Mouse (Mus musculus) heart, embryonic 11.5 days (tissue): ENCODE data around the gene Zbtb5. TPM values are rescaled to one million over a fixed set of nuclear protein-coding genes. Genes with fewer than 3 reads are reported as not detected.

ENCODE experiments used
- ATAC-seq: fragments of 200-750 bp; cut with Nextera tagmentation; replicated peaks from 2 replicates; pipeline ENCODE4 v1.8.0; 2017; ENCODE audit warnings: moderate library complexity; ENCODE audit not compliant: insufficient number of reproducible peaks, low FRiP score, low TSS enrichment
- H3K27ac ChIP-seq: fragments of 300-500 bp; sonication (generic); 2 replicates; pipeline ENCODE4 v1.5.1; 2014; ENCODE audit warnings: mild to moderate bottlenecking, low read depth, low read length
- H3K27me3 ChIP-seq: fragments of 300-500 bp; sonication (generic); 2 replicates; pipeline ENCODE4 v1.6.1; 2014; ENCODE audit warnings: mild to moderate bottlenecking, low read length, mixed read lengths; ENCODE audit not compliant: control insufficient read depth, insufficient read depth
- H3K36me3 ChIP-seq: fragments of 300-500 bp; sonication (generic); 2 replicates; pipeline ENCODE4 v1.6.1; 2014; ENCODE audit warnings: mild to moderate bottlenecking, low read length, moderate library complexity, mixed read lengths; ENCODE audit not compliant: control insufficient read depth, insufficient read depth
- H3K4me1 ChIP-seq: fragments of 300-500 bp; sonication (generic); 2 replicates; pipeline ENCODE4 v1.6.1; 2014; ENCODE audit warnings: low read length; ENCODE audit not compliant: control insufficient read depth, insufficient read depth
- H3K4me2 ChIP-seq: fragments of 300-500 bp; sonication (generic); 2 replicates; pipeline ENCODE4 v1.6.1; 2014; ENCODE audit warnings: mild to moderate bottlenecking, moderate library complexity
- H3K4me3 ChIP-seq: fragments of 300-500 bp; sonication (generic); 2 replicates; pipeline ENCODE4 v1.5.1; 2014; ENCODE audit warnings: low read depth, low read length
- H3K9ac ChIP-seq: fragments of 300-500 bp; sonication (generic); 2 replicates; pipeline ENCODE4 v1.6.1; 2014; ENCODE audit warnings: mild to moderate bottlenecking, low read depth, low read length, moderate library complexity
- H3K9me3 ChIP-seq: fragments of 300-500 bp; sonication (generic); replicated peaks from 2 replicates; pipeline ENCODE4 v1.6.1; 2016; ENCODE audit warnings: low read length; ENCODE audit not compliant: control insufficient read depth
- WGBS: fragments of 180-500 bp; shearing (Covaris S2); extraction: QIAGEN DNeasy Blood & Tissue Kit; methylation state at CpG from one replicate; pipeline ENCODE4 v1.1.7; 2014; ENCODE audit not compliant: insufficient replicate concordance; 5-methylcytosine and 5-hydroxymethylcytosine counted together
- polyA plus RNA-seq: library from polyadenylated mRNA; unstranded; fragments of >200 nt; fragmentation: Nextera tagmentation; extraction: Ambion mirVana; gene quantifications from 2 replicates; pipeline ENCODE4 v1.2.1, GENCODE M21; 2014

Gene Zbtb5
- polyA plus RNA-seq, 1 experiment from 2014 or later: 16.3 TPM

DNA sequence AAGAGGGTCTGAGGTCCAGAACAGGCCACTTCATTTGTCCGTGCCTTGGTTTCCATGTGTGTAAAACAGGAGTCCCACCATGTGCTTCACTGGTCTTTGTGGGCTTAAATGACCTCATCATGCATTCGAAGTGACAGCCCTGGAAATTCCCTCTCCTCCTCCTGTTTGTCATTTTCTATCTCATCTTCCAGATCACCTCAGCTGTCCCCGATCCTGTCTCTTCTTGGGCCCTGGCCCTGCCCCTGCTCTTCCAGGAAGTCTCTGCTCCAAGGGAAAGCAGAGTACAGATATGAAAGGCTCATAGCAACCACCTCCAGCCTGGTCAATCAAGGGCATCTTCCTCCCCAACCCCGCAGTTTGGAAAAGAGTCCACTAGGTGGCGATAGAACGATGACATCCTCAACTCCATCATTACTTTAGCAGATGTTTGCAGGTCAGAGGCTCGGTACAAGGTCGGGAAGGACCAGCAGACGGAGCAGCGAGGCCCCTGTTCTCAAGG lies 41.6 kb downstream of the Zbtb5 start:
- 19% methylated on average over 10 of the region's 10 CpGs for WGBS
- ATAC-seq: no peak
- Histone ChIP-seq H3K27me3 (no peaks in the 10 kb centered on the region), H3K9ac (no peak overlapping the region), H3K9me3 (no peaks in the 10 kb centered on the region), H3K4me1 (peaks cover 2% of the 10 kb centered on the region; the same call in 1 of the 2 replicates), H3K27ac (no peak overlapping the region), H3K4me2 (no peak overlapping the region), H3K4me3 (no peak overlapping the region), H3K36me3 (no peaks in the 10 kb centered on the region)

DNA sequence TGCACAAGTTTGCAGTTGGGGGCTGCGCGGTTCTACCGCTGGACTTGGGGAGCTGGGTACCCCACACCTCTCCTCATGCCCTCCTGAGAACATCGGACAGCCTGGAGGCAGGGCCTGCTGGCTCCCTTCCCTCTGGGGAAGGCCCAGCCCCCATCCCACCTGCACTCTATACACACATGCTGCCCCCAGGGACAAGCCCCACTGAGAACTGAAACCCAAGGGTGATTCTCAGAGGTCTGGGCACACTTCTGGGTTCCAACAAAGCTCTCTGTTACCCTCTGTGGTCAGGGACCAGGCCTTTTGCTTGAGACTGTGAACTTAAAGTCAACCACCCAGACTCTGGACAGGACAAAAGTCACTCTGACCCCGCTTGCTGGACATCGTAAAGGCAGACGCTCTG lies 42.2 kb downstream of the Zbtb5 start:
- Histone ChIP-seq H3K9ac (no peak overlapping the region), H3K27ac (no peak overlapping the region), H3K27me3 (no peaks in the 10 kb centered on the region), H3K9me3 (no peaks in the 10 kb centered on the region), H3K36me3 (no peaks in the 10 kb centered on the region), H3K4me2 (no peak overlapping the region), H3K4me3 (no peak overlapping the region), H3K4me1 (peaks cover 2% of the 10 kb centered on the region; the same call in 1 of the 2 replicates)
- WGBS: 87% methylated on average over 7 of the region's 7 CpGs
- ATAC-seq: no peak

DNA sequence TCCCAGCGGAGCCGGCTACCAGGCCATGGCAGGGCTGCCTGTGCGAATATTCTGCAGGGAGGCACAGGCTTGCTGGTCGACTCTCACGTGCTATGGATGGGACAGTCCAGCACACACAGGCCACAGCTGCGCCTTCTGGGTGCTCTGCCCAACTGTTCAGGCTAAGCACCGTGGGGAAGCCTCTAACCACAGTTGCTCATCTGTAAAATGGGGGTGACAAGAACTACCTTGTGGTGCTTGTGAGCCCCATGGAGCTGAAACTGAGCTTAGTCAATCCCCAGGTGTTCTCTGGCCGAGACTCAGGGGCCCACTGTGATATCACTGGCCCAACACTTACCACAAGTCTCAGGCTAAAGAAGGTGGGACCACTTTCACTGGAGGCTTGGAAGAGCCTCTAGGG lies 44.8 kb downstream of the Zbtb5 start:
- Histone ChIP-seq H3K4me3 (no peak overlapping the region), H3K9me3 (no peaks in the 10 kb centered on the region), H3K27me3 (no peaks in the 10 kb centered on the region), H3K4me2 (no peak overlapping the region), H3K4me1 (no peaks in the 10 kb centered on the region), H3K36me3 (no peaks in the 10 kb centered on the region), H3K9ac (no peak overlapping the region), H3K27ac (no peak overlapping the region)
- no peak for ATAC-seq
- 66% methylated on average over 8 of the region's 8 CpGs for WGBS

GRCm38 (mm10) chr4:44965736-44966135 lies 46.5 kb downstream of the Zbtb5 start:
- H3K9me3 ChIP-seq: no peaks in the 10 kb centered on the region
- no peak overlapping the region for H3K27ac ChIP-seq
- no peak overlapping the region for H3K9ac ChIP-seq
- H3K36me3 ChIP-seq: no peaks in the 10 kb centered on the region
- H3K4me1 ChIP-seq: no peaks in the 10 kb centered on the region
- H3K27me3 ChIP-seq: no peaks in the 10 kb centered on the region
- no peak for ATAC-seq
- H3K4me2 ChIP-seq: no peak overlapping the region
- no peak overlapping the region for H3K4me3 ChIP-seq
- WGBS: 65% methylated on average over 3 of the region's 3 CpGs

DNA sequence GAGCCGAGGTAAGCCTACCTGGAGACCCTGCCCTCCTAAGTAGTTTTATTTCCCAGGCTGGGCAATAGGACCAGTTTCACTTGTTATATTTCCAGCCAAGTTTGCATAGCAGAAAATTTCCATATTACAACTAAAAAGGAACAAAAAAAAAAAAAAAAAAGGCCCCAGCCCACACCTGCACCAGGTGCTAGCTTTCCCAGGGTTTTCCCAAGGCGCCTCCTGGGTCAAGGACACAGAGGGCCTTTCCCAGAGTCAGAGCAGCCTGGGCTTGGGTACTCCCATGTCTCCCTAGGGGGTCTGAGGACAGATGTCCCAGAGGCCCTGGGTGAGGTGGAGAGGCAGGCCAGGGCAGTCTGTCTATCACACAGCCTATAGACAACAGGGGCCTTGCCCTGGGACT lies 47.0 kb downstream of the Zbtb5 start:
- no peak for ATAC-seq
- Histone ChIP-seq H3K9ac (no peak overlapping the region), H3K4me1 (no peaks in the 10 kb centered on the region), H3K4me2 (no peak overlapping the region), H3K36me3 (no peaks in the 10 kb centered on the region), H3K4me3 (no peak overlapping the region), H3K9me3 (no peaks in the 10 kb centered on the region), H3K27me3 (no peaks in the 10 kb centered on the region), H3K27ac (no peak overlapping the region)
- WGBS: 74% methylated on average over 2 of the region's 2 CpGs

DNA sequence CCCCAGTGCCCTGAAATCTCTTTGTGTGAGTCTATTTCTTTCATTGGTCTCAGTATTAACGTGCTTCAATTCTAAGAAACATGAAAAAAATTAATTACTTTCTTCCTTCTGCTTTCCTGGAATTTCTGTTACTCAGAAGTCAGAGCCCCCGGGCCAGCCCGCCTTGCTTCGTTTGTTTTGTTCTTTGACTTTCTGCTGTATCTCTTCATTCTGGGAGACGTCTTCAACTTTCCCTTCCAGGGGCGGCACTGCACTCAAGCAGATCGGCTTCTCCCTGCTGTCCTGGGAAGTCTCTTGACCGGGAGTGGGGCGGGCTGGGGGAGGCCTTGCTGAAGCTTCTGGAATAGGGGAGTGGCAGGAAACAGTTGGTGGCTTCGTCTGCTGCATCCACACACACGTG lies 49.1 kb downstream of the Zbtb5 start:
- WGBS: 62% methylated on average over 11 of the region's 11 CpGs
- Histone ChIP-seq H3K9me3 (no peaks in the 10 kb centered on the region), H3K9ac (no peak overlapping the region), H3K4me2 (no peak overlapping the region), H3K27ac (no peak overlapping the region), H3K27me3 (no peaks in the 10 kb centered on the region), H3K4me3 (no peak overlapping the region), H3K36me3 (no peaks in the 10 kb centered on the region), H3K4me1 (no peaks in the 10 kb centered on the region)
- no peak for ATAC-seq

DNA sequence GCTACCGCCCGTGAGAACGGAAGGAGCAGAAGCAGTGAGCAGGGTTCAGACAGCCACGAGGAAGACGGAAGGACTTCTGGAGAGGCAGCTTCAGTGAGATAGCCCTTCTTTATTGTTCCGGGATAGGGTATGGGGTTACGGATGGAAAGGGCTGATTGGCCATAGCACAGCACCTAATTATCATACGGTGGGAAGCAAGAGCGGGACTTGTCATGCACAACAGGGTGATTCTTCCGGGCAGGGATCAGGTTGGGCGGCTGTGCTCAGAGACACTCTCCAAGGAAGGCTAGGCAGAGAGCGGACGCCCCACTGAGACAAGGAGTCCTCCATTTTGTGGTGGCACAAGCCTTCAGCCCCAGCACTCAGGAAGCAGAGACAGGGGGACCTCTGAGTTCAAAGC lies 53.0 kb downstream of the Zbtb5 start:
- Histone ChIP-seq H3K4me2 (no peak overlapping the region), H3K27me3 (no peaks in the 10 kb centered on the region), H3K4me3 (no peak overlapping the region), H3K36me3 (no peaks in the 10 kb centered on the region), H3K4me1 (no peaks in the 10 kb centered on the region), H3K9me3 (no peaks in the 10 kb centered on the region), H3K9ac (no peak overlapping the region), H3K27ac (no peak overlapping the region)
- 86% methylated on average over 13 of the region's 13 CpGs for WGBS
- no peak for ATAC-seq

- Histone ChIP-seq H3K4me2 (no peak overlapping the region), H3K36me3 (no peaks in the 10 kb centered on the region), H3K27ac (no peak overlapping the region), H3K4me1 (no peaks in the 10 kb centered on the region), H3K4me3 (no peak overlapping the region), H3K9me3 (no peaks in the 10 kb centered on the region), H3K9ac (no peak overlapping the region), H3K27me3 (no peaks in the 10 kb centered on the region)
- WGBS: 74% methylated on average over 9 of the region's 9 CpGs
- no peak for ATAC-seq
Measured at GRCm38 (mm10) chr4:44958776-44959175, 53.4 kb downstream of the Zbtb5 start.

DNA sequence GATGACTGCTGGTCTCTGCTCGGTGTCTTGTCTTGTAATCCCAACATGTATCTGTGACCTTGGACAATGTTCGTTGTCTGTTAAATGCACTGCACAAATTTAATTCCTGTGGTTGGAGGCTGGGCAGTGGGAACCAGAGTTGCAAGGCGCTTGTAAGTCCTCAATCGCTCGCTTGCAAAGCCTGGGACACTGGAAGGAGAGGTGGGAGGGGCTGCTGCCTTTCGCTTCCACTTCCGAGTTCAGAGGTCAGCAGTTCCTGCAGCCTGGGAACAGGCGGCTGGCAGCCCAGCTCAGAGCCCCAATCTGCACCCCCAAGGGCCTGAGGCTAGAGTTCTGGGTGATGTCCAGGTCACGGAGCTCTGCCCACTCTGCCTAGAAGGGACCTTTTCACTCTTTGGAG lies 59.2 kb downstream of the Zbtb5 start:
- no peaks in the 10 kb centered on the region for H3K4me1 ChIP-seq
- H3K9me3 ChIP-seq: no peaks in the 10 kb centered on the region
- H3K9ac ChIP-seq: no peak overlapping the region
- no peak overlapping the region for H3K4me2 ChIP-seq
- H3K36me3 ChIP-seq: no peaks in the 10 kb centered on the region
- H3K4me3 ChIP-seq: no peak overlapping the region
- WGBS: 70% methylated on average over 9 of the region's 9 CpGs
- H3K27ac ChIP-seq: no peak overlapping the region
- no peak for ATAC-seq
- no peaks in the 10 kb centered on the region for H3K27me3 ChIP-seq
